Mouse (Mus musculus): ENCODE data around the gene Khdc1a. TPM values are rescaled to one million over a fixed set of nuclear protein-coding genes. Genes with fewer than 3 reads are reported as not detected.

Gene Khdc1a
- not detected for polyA plus RNA-seq (2012; fragmentation: generic; extraction: Trizol)
- long read RNA-seq, experiment 1: 0 reads
- long read RNA-seq, experiment 2: 0 reads

DNA sequence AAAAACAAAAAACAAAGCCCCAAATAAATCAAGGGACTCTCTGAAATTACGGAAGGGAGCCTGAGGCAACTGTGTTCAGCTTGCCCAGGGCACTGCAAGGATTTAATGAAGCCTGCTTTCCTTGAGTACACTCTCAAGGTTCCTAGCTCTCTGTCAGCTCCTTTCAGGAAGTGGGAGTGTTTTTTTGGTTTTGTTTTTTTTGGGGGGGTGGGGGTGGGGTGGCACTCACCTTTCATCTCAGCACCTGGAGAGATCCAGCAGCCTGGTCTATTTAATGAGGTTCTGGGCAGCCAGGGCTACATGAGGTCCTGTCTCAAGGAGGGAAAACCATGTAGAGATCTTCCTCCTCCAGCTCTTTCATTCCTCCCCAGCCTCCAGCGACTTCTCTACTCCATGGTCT is at the start of gene Khdc1a:
TSS of gene Khdc1a (plus strand) at position 301 of the 400 bp plus-strand sequence.
- Histone ChIP-seq H3K27me3 (ENCODE audit: control insufficient read depth, insufficient read depth, insufficient read length) (no peaks in the 10 kb centered on the region), H3K36me3 (ENCODE audit: control insufficient read depth, insufficient read depth) (no peaks in the 10 kb centered on the region), H3ac (ENCODE audit: control insufficient read depth, insufficient read length, low read depth) (no peak within 1 kb of the TSS), H3K79me3 (ENCODE audit: low read depth) (no peaks in the 10 kb centered on the region), H3K79me2 (ENCODE audit: control insufficient read depth, insufficient read depth) (no peaks in the 10 kb centered on the region), H3K4me3 (ENCODE audit: insufficient read depth, poor library complexity, severe bottlenecking) (no peak within 1 kb of the TSS)
- TF ChIP-seq MAX (IDR thresholded peaks at IDR 0.05) (no peak), CEBPB (IDR thresholded peaks at IDR 0.05; ENCODE audit: low read depth) (no peak), USF1 (IDR thresholded peaks at IDR 0.05; ENCODE audit: low read depth) (no peak), MYOD1 (IDR thresholded peaks at IDR 0.05; ENCODE audit: control insufficient read depth, insufficient read length, low read depth) (no peak), MYOG (IDR thresholded peaks at IDR 0.05; ENCODE audit: control insufficient read depth, extremely low read depth, insufficient read length) (no peak), FOSL1 (IDR thresholded peaks at IDR 0.05; ENCODE audit: insufficient read depth, low read length, poor library complexity, severe bottlenecking) (no peak), CTCF (IDR thresholded peaks at IDR 0.05; ENCODE audit: control insufficient read depth, insufficient read depth, insufficient read length) (no peak)

DNA sequence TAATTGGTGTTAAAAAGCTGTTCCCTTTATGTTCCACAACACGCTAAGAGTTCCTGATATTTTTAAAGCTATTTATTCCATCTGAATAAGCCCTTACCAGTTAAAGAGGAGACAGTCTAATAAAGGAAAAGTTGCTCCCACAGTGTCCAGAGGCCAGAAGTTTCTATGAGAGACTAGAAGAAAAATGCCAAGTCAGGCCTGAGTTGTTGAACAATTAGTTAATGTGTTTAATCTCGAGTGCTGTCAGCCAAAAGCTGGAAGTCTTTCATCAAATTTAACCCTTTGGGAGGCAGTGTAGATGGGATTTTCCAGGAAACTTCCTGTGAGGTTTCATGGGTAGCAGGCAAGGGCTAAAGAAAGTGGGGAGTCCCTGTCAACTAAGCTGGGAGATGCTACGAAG is 49.6 kb upstream of the Khdc1a start:
- H3K79me2 ChIP-seq (ENCODE audit: control insufficient read depth, insufficient read depth): no peaks in the 10 kb centered on the region
- no peaks in the 10 kb centered on the region for H3K36me3 ChIP-seq (ENCODE audit: control insufficient read depth, insufficient read depth)
- no peak overlapping the region for H3ac ChIP-seq (ENCODE audit: control insufficient read depth, insufficient read length, low read depth)
- H3K27me3 ChIP-seq (ENCODE audit: control insufficient read depth, insufficient read depth, insufficient read length): no peaks in the 10 kb centered on the region
- no peak for TF ChIP-seq MYOG (IDR thresholded peaks at IDR 0.05; ENCODE audit: control insufficient read depth, extremely low read depth, insufficient read length)
- TF ChIP-seq USF1 (IDR thresholded peaks at IDR 0.05; ENCODE audit: low read depth): no peak
- TF ChIP-seq FOSL1 (IDR thresholded peaks at IDR 0.05; ENCODE audit: insufficient read depth, low read length, poor library complexity, severe bottlenecking): no peak
- H3K4me3 ChIP-seq (ENCODE audit: insufficient read depth, poor library complexity, severe bottlenecking): no peak overlapping the region
- H3K79me3 ChIP-seq (ENCODE audit: low read depth): no peaks in the 10 kb centered on the region

DNA sequence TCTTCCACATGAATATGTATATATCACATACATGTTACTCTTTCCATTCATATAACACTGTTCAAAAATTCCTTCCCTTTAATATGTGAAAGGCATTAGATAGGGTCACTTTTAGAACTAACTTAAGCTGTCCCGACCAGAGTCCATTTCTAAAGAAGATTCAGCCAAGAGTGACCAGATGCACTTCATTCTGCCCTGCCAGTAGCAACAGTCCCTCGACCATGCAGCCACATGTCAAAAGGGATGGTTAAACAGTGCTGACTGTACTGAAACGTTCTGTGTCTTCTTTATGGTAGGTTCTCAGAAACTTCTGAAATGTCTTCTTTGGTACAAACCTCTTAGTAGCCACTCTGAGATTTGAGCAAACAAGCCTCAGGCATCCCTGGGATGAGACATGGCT is 47.8 kb upstream of the Khdc1a start:
- Histone ChIP-seq H3K79me2 (ENCODE audit: control insufficient read depth, insufficient read depth) (no peaks in the 10 kb centered on the region), H3K79me3 (ENCODE audit: low read depth) (no peaks in the 10 kb centered on the region), H3K36me3 (ENCODE audit: control insufficient read depth, insufficient read depth) (no peaks in the 10 kb centered on the region), H3ac (ENCODE audit: control insufficient read depth, insufficient read length, low read depth) (no peak overlapping the region), H3K27me3 (ENCODE audit: control insufficient read depth, insufficient read depth, insufficient read length) (no peaks in the 10 kb centered on the region), H3K4me3 (ENCODE audit: insufficient read depth, poor library complexity, severe bottlenecking) (no peak overlapping the region)
- TF ChIP-seq CTCF (IDR thresholded peaks at IDR 0.05; ENCODE audit: control insufficient read depth, insufficient read depth, insufficient read length) (no peak), MYOG (IDR thresholded peaks at IDR 0.05; ENCODE audit: control insufficient read depth, extremely low read depth, insufficient read length) (no peak), MYOD1 (IDR thresholded peaks at IDR 0.05; ENCODE audit: control insufficient read depth, insufficient read length, low read depth) (no peak), USF1 (IDR thresholded peaks at IDR 0.05; ENCODE audit: low read depth) (no peak), MAX (IDR thresholded peaks at IDR 0.05) (no peak), FOSL1 (IDR thresholded peaks at IDR 0.05; ENCODE audit: insufficient read depth, low read length, poor library complexity, severe bottlenecking) (no peak), CEBPB (IDR thresholded peaks at IDR 0.05; ENCODE audit: low read depth) (no peak)

DNA sequence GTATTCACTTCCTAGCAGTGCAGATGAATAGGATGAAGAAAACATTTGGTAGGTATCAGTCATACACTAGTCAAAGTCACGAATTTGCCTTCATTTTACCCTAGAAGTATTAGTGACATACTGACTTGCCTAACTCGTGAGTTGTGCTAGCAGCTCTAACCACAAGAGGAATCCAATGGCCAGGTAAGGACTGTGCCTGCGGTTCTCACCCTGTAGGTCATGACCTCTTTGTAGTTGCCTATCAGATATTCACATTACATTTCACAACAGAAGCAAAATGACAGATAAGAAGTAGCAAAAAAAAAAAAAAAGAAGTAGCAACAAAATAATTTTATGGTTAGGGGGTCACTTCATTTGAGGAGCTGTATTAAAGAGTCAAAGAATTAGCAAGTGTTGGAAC is 45.3 kb upstream of the Khdc1a start:
- Histone ChIP-seq H3K36me3 (ENCODE audit: control insufficient read depth, insufficient read depth) (no peaks in the 10 kb centered on the region), H3K4me3 (ENCODE audit: insufficient read depth, poor library complexity, severe bottlenecking) (no peak overlapping the region), H3K27me3 (ENCODE audit: control insufficient read depth, insufficient read depth, insufficient read length) (no peaks in the 10 kb centered on the region), H3K79me2 (ENCODE audit: control insufficient read depth, insufficient read depth) (no peaks in the 10 kb centered on the region), H3ac (ENCODE audit: control insufficient read depth, insufficient read length, low read depth) (no peak overlapping the region), H3K79me3 (ENCODE audit: low read depth) (no peaks in the 10 kb centered on the region)
- no peak for TF ChIP-seq CTCF (IDR thresholded peaks at IDR 0.05; ENCODE audit: control insufficient read depth, insufficient read depth, insufficient read length)
- no peak for TF ChIP-seq CEBPB (IDR thresholded peaks at IDR 0.05; ENCODE audit: low read depth)
- no peak for TF ChIP-seq USF1 (IDR thresholded peaks at IDR 0.05; ENCODE audit: low read depth)
- no peak for TF ChIP-seq MYOD1 (IDR thresholded peaks at IDR 0.05; ENCODE audit: control insufficient read depth, insufficient read length, low read depth)
- no peak for TF ChIP-seq MYOG (IDR thresholded peaks at IDR 0.05; ENCODE audit: control insufficient read depth, extremely low read depth, insufficient read length)
- no peak for TF ChIP-seq MAX (IDR thresholded peaks at IDR 0.05)
- no peak for TF ChIP-seq FOSL1 (IDR thresholded peaks at IDR 0.05; ENCODE audit: insufficient read depth, low read length, poor library complexity, severe bottlenecking)

DNA sequence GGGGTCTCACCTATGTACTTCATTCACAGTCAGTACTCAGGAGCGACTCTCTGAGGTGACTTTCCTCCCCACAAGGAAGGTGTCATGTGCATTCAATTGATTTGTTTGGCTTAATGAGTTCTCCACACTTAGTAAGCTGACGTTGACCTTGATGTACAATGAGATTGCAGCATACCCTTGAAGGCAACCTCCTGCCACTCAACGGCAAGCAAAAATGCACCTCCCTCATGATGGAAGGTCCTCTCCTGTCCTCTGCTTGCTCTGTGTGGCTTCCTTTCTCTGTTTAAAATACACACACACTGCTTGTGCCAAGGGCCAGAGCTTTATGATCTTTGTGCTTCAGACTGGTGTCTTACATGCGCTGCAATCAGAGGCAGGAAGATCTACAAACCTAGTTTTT is 44.8 kb upstream of the Khdc1a start:
- TF ChIP-seq FOSL1 (IDR thresholded peaks at IDR 0.05; ENCODE audit: insufficient read depth, low read length, poor library complexity, severe bottlenecking): no peak
- no peak for TF ChIP-seq MYOG (IDR thresholded peaks at IDR 0.05; ENCODE audit: control insufficient read depth, extremely low read depth, insufficient read length)
- TF ChIP-seq USF1 (IDR thresholded peaks at IDR 0.05; ENCODE audit: low read depth): no peak
- Histone ChIP-seq H3K27me3 (ENCODE audit: control insufficient read depth, insufficient read depth, insufficient read length) (no peaks in the 10 kb centered on the region), H3K79me2 (ENCODE audit: control insufficient read depth, insufficient read depth) (no peaks in the 10 kb centered on the region), H3ac (ENCODE audit: control insufficient read depth, insufficient read length, low read depth) (no peak overlapping the region), H3K36me3 (ENCODE audit: control insufficient read depth, insufficient read depth) (no peaks in the 10 kb centered on the region), H3K4me3 (ENCODE audit: insufficient read depth, poor library complexity, severe bottlenecking) (no peak overlapping the region), H3K79me3 (ENCODE audit: low read depth) (no peaks in the 10 kb centered on the region)

DNA sequence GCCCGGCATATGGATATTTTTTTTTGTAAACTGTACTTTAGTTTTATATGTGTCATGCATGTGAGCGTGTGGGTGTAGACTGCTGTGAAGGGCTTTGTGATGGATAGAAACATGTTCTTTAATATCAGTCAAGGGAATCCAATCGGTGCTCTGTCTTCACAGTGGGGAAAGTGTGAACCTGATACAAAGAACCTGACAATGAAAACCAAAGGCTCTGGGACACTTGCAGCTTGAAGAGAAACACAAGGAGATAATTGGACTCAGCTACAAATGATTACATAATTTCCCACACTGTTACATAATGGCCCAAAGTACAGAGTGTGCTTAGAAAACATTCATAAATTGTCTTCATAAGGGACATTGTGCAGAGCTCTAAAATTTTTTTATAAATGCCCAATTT is 44.0 kb upstream of the Khdc1a start:
- H3K79me2 ChIP-seq (ENCODE audit: control insufficient read depth, insufficient read depth): no peaks in the 10 kb centered on the region
- TF ChIP-seq MYOD1 (IDR thresholded peaks at IDR 0.05; ENCODE audit: control insufficient read depth, insufficient read length, low read depth): no peak
- no peak overlapping the region for H3ac ChIP-seq (ENCODE audit: control insufficient read depth, insufficient read length, low read depth)
- no peaks in the 10 kb centered on the region for H3K79me3 ChIP-seq (ENCODE audit: low read depth)
- H3K36me3 ChIP-seq (ENCODE audit: control insufficient read depth, insufficient read depth): no peaks in the 10 kb centered on the region
- no peak overlapping the region for H3K4me3 ChIP-seq (ENCODE audit: insufficient read depth, poor library complexity, severe bottlenecking)
- H3K27me3 ChIP-seq (ENCODE audit: control insufficient read depth, insufficient read depth, insufficient read length): no peaks in the 10 kb centered on the region

Data from C2C12 (cell line).